Mouse (Mus musculus): ENCODE data around the gene Kcnk13. TPM values are rescaled to one million over a fixed set of nuclear protein-coding genes. Genes with fewer than 3 reads are reported as not detected.

Gene Kcnk13
- polyA plus RNA-seq, 1 experiment from 2014 or later: 0.66 TPM

DNA sequence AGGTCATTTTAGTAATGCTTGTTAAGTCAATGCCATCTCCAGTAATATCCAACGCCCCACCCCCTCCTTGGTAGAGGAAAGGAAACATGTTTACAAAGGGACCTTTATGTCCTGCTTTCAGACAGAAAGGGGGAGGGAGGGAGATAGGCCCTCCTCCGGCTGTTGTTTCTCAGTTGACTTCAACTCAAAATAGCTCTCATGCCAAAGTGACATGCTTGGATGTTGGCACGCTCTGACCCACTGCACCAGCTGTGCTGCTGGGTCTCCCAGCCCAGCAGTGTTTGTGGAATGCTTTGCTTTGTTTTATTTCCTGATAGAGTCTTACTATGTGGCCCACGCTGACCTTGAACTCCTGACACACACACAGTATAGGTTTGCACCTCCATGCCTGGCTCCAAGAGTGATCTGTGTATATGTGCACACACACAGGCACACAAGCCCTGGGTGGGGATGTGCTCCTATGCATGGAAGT lies 108.9 kb downstream of the Kcnk13 start:
- no peak overlapping the region for H3K9ac ChIP-seq (ENCODE audit: low read length)
- DNase-seq (ENCODE audit: low spot score) (peak; percentile 25), ATAC-seq (ENCODE audit: insufficient read depth, low FRiP score, low TSS enrichment) (no peak)
- no peaks in the 10 kb centered on the region for H3K27me3 ChIP-seq (ENCODE audit: control insufficient read depth, insufficient read depth, low read length)
- WGBS: 71% methylated on average over 4 of the region's 4 CpGs
- no peaks in the 10 kb centered on the region for H3K9me3 ChIP-seq (ENCODE audit: control insufficient read depth, low read length)
- H3K27ac ChIP-seq (ENCODE audit: low read depth, low read length): no peak overlapping the region
- H3K4me2 ChIP-seq (ENCODE audit: low read depth): no peak overlapping the region
- no peaks in the 10 kb centered on the region for H3K4me1 ChIP-seq (ENCODE audit: control insufficient read depth, insufficient read depth, low read length)
- H3K4me3 ChIP-seq (ENCODE audit: low read depth, low read length): no peak overlapping the region
- no peaks in the 10 kb centered on the region for H3K36me3 ChIP-seq (ENCODE audit: control insufficient read depth, insufficient read depth, low read length)

DNA sequence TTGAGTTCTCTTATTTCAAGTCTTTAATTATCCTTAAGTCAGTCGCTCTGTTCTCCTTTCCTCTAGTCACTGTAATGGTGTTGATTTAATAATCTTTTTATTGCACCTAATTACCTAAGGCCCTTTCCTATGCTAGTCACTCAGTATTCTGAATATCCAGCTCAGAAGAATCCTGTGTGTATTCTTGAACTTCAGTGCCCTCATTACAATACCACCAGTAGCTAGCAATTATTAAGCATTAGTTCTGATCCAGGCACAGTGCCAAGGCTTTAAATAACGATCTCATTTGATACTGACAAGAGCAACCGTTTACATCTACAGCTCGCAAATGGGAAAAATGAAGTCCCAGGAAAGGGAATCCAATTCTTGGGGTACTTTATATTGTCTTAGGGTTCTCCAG lies 111.4 kb downstream of the Kcnk13 start:
- WGBS: 85% methylated on average over 4 of the region's 4 CpGs
- Histone ChIP-seq H3K9ac (ENCODE audit: low read length) (no peak overlapping the region), H3K4me2 (ENCODE audit: low read depth) (no peak overlapping the region), H3K4me3 (ENCODE audit: low read depth, low read length) (no peak overlapping the region), H3K27ac (ENCODE audit: low read depth, low read length) (no peak overlapping the region), H3K4me1 (ENCODE audit: control insufficient read depth, insufficient read depth, low read length) (no peaks in the 10 kb centered on the region), H3K9me3 (ENCODE audit: control insufficient read depth, low read length) (no peaks in the 10 kb centered on the region), H3K27me3 (ENCODE audit: control insufficient read depth, insufficient read depth, low read length) (no peaks in the 10 kb centered on the region), H3K36me3 (ENCODE audit: control insufficient read depth, insufficient read depth, low read length) (no peaks in the 10 kb centered on the region)
- no peak for DNase-seq (ENCODE audit: low spot score)
- ATAC-seq (ENCODE audit: insufficient read depth, low FRiP score, low TSS enrichment): no peak

DNA sequence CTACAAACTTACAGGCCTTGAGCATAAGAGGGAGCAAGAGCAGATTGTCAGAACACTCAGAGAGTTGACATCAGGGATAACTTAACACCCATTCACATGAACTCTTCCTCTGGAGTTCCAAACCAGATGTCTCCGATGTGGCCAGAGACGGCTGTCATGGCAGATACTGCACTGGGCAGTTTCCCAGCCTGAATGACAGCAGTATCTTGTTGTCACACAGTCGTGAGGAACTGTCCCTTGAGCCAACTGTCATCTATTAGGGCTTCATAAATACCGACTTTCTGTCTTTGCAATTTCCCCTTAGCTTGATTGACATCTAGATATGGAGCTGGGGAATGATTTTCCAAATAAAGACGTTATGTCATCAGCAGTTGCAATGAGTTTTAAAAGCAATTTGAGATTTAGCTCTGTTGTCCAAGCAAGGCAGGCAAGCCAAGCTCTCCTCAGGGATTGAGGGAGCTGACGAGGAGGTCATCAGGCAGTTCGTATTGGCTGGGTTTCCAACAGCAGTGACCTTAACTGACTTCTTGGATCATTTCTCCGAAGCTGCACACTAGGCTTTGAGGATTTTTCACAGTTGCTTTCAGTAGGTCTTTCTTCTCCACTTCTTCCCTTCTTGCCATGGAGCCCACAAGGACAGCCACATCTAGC lies 115.5 kb downstream of the Kcnk13 start:
- no peak for DNase-seq (ENCODE audit: low spot score)
- Histone ChIP-seq H3K9ac (ENCODE audit: low read length) (no peak overlapping the region), H3K27me3 (ENCODE audit: control insufficient read depth, insufficient read depth, low read length) (no peaks in the 10 kb centered on the region), H3K4me1 (ENCODE audit: control insufficient read depth, insufficient read depth, low read length) (no peaks in the 10 kb centered on the region), H3K4me3 (ENCODE audit: low read depth, low read length) (no peak overlapping the region), H3K4me2 (ENCODE audit: low read depth) (no peak overlapping the region), H3K27ac (ENCODE audit: low read depth, low read length) (no peak overlapping the region), H3K36me3 (ENCODE audit: control insufficient read depth, insufficient read depth, low read length) (no peaks in the 10 kb centered on the region), H3K9me3 (ENCODE audit: control insufficient read depth, low read length) (no peaks in the 10 kb centered on the region)
- no peak for ATAC-seq (ENCODE audit: insufficient read depth, low FRiP score, low TSS enrichment)
- WGBS: 81% methylated on average over 8 of the region's 8 CpGs

DNA sequence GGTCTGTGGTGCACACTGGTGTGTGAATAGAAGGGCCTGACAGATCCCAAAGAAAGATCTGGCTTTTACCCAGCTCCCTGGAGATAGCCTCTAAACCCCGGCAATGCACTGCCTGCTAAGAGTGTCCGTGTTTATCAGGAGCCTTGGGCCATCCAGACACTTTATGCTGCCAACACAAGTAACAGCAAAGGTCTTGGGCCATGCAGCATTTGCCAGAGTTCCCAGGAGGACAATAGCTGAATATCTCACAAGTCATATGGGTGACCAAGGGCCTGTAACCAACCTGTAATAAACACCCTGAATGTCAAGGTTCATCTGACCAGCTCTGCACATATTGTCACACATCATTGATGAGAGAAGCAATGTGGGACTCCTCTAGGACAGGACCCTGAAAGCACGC lies 123.7 kb downstream of the Kcnk13 start:
- H3K4me3 ChIP-seq (ENCODE audit: low read depth, low read length): no peak overlapping the region
- H3K4me1 ChIP-seq (ENCODE audit: control insufficient read depth, insufficient read depth, low read length): no peaks in the 10 kb centered on the region
- WGBS: 89% methylated on average over 3 of the region's 3 CpGs
- H3K9me3 ChIP-seq (ENCODE audit: control insufficient read depth, low read length): no peaks in the 10 kb centered on the region
- ATAC-seq (ENCODE audit: insufficient read depth, low FRiP score, low TSS enrichment) (no peak), DNase-seq (ENCODE audit: low spot score) (no peak)
- H3K36me3 ChIP-seq (ENCODE audit: control insufficient read depth, insufficient read depth, low read length): no peaks in the 10 kb centered on the region
- no peak overlapping the region for H3K4me2 ChIP-seq (ENCODE audit: low read depth)
- no peaks in the 10 kb centered on the region for H3K27me3 ChIP-seq (ENCODE audit: control insufficient read depth, insufficient read depth, low read length)
- H3K27ac ChIP-seq (ENCODE audit: low read depth, low read length): no peak overlapping the region
- no peak overlapping the region for H3K9ac ChIP-seq (ENCODE audit: low read length)

DNA sequence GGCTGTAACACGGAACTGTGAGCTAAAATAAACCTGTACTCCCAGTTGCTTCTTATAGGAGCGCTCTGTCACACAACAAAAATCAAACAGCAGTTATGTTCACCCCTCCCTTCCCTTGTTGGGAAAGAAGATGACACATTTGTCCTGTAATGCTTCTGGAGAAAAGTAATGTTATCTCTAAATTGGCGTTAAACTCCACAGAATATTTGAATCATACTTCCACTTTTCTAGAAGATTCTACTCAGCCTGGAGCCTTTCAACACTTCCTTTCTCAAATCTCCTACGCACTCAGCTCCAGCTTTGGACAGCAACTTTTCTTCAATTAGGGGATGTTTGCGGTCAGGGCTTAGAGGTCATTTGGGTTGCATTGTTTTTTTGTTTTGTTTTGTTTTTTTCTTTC lies 125.0 kb downstream of the Kcnk13 start:
- WGBS: 92% methylated on average over 5 of the region's 5 CpGs
- ATAC-seq (ENCODE audit: insufficient read depth, low FRiP score, low TSS enrichment) (no peak), DNase-seq (ENCODE audit: low spot score) (no peak)
- H3K9ac ChIP-seq (ENCODE audit: low read length): no peak overlapping the region
- H3K36me3 ChIP-seq (ENCODE audit: control insufficient read depth, insufficient read depth, low read length): no peaks in the 10 kb centered on the region
- no peak overlapping the region for H3K4me3 ChIP-seq (ENCODE audit: low read depth, low read length)
- H3K27ac ChIP-seq (ENCODE audit: low read depth, low read length): no peak overlapping the region
- H3K27me3 ChIP-seq (ENCODE audit: control insufficient read depth, insufficient read depth, low read length): no peaks in the 10 kb centered on the region
- no peaks in the 10 kb centered on the region for H3K4me1 ChIP-seq (ENCODE audit: control insufficient read depth, insufficient read depth, low read length)
- no peaks in the 10 kb centered on the region for H3K9me3 ChIP-seq (ENCODE audit: control insufficient read depth, low read length)
- H3K4me2 ChIP-seq (ENCODE audit: low read depth): no peak overlapping the region

DNA sequence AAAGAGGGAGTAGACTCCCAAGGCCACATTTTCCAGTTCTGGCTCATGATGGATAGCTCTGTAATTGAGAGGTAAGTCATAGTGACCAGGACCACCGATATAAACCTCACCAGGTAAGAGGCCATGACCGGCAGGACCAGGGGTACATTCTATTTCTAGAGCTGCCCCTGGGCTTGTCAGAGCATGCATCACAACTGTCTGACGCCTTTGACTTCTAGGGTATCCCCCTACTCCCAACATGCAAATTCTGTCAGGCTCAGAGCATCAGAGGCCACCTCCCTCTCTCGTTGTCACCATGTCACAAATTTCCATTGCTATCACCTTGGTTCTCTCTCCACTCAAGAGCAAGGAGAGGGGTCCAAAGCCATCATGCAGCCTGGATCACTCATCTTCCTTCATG lies 126.5 kb downstream of the Kcnk13 start:
- H3K4me3 ChIP-seq (ENCODE audit: low read depth, low read length): no peak overlapping the region
- no peaks in the 10 kb centered on the region for H3K4me1 ChIP-seq (ENCODE audit: control insufficient read depth, insufficient read depth, low read length)
- no peak overlapping the region for H3K4me2 ChIP-seq (ENCODE audit: low read depth)
- H3K27ac ChIP-seq (ENCODE audit: low read depth, low read length): no peak overlapping the region
- DNase-seq (ENCODE audit: low spot score) (no peak), ATAC-seq (ENCODE audit: insufficient read depth, low FRiP score, low TSS enrichment) (no peak)
- 89% methylated on average over 4 of the region's 4 CpGs for WGBS
- H3K9ac ChIP-seq (ENCODE audit: low read length): no peak overlapping the region
- no peaks in the 10 kb centered on the region for H3K9me3 ChIP-seq (ENCODE audit: control insufficient read depth, low read length)
- no peaks in the 10 kb centered on the region for H3K36me3 ChIP-seq (ENCODE audit: control insufficient read depth, insufficient read depth, low read length)
- H3K27me3 ChIP-seq (ENCODE audit: control insufficient read depth, insufficient read depth, low read length): no peaks in the 10 kb centered on the region

DNA sequence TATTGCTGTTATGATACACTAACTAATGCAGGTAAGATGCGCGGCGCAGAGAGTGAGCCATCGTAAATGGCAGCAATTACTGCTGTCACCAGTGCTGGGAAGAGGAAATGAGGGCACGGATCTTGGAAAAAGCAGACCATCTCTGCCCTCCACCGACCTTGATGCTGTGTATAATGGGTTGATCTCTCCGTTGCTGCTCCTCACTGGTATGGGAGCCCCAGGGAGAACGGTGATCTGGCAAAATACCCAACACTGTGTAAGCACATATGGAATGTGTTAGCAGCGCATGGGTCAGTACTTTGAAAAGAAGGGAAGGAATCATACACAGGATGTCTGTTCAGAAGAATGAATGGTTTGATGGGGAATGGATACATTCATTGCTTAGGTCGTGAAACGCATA lies 128.7 kb downstream of the Kcnk13 start:
- DNase-seq (ENCODE audit: low spot score): no peak
- no peak for ATAC-seq (ENCODE audit: insufficient read depth, low FRiP score, low TSS enrichment)
- H3K4me1 ChIP-seq (ENCODE audit: control insufficient read depth, insufficient read depth, low read length): no peaks in the 10 kb centered on the region
- H3K9ac ChIP-seq (ENCODE audit: low read length): no peak overlapping the region
- no peak overlapping the region for H3K27ac ChIP-seq (ENCODE audit: low read depth, low read length)
- H3K9me3 ChIP-seq (ENCODE audit: control insufficient read depth, low read length): no peaks in the 10 kb centered on the region
- H3K27me3 ChIP-seq (ENCODE audit: control insufficient read depth, insufficient read depth, low read length): no peaks in the 10 kb centered on the region
- no peaks in the 10 kb centered on the region for H3K36me3 ChIP-seq (ENCODE audit: control insufficient read depth, insufficient read depth, low read length)
- H3K4me2 ChIP-seq (ENCODE audit: low read depth): no peak overlapping the region
- no peak overlapping the region for H3K4me3 ChIP-seq (ENCODE audit: low read depth, low read length)
- 79% methylated on average over 11 of the region's 11 CpGs for WGBS

DNA sequence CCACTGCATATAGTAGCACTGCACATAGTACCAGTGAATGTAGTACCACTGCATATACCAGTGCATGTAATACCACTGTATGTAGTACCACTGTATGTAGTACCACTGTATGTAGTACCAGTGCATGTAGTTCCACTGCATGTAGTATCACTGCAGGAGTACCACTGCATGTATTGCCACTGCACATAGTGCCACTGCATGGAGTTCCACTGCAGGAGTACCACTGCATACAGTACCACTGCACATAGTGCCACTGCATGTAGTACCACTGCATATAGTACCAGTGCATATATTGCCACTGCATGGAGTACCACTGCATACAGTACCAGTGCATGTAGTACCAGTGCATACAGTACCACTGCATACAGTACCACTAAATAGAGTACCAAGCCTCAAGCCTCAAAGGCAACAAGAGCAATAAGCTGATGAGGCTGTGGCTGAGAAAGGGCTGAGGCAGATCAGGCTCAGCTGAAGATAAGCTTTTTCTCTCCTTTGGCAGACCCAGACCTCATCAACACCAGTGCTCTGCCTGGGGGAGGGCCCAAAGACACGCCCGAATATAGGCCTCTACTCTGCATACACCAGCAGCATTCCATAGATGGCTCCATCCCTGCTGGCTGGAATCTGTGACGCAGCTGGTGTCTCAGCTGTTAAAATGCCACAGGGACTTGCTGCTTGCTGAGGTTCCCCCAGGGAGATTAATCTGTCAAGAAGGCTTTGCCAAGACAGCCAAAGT lies 135.8 kb downstream of the Kcnk13 start:
- DNase-seq (ENCODE audit: low spot score): no peak
- no peak overlapping the region for H3K27ac ChIP-seq (ENCODE audit: low read depth, low read length)
- no peak overlapping the region for H3K4me3 ChIP-seq (ENCODE audit: low read depth, low read length)
- no peak overlapping the region; the same call in 1 of the 2 replicates for H3K9ac ChIP-seq (ENCODE audit: low read length)
- no peaks in the 10 kb centered on the region for H3K36me3 ChIP-seq (ENCODE audit: control insufficient read depth, insufficient read depth, low read length)
- H3K9me3 ChIP-seq (ENCODE audit: control insufficient read depth, low read length): no peaks in the 10 kb centered on the region
- WGBS: 70% methylated on average over 3 of the region's 3 CpGs
- no peaks in the 10 kb centered on the region for H3K4me1 ChIP-seq (ENCODE audit: control insufficient read depth, insufficient read depth, low read length)
- no peak overlapping the region for H3K4me2 ChIP-seq (ENCODE audit: low read depth)
- no peaks in the 10 kb centered on the region for H3K27me3 ChIP-seq (ENCODE audit: control insufficient read depth, insufficient read depth, low read length)
- ATAC-seq (ENCODE audit: insufficient read depth, low FRiP score, low TSS enrichment): no peak

DNA sequence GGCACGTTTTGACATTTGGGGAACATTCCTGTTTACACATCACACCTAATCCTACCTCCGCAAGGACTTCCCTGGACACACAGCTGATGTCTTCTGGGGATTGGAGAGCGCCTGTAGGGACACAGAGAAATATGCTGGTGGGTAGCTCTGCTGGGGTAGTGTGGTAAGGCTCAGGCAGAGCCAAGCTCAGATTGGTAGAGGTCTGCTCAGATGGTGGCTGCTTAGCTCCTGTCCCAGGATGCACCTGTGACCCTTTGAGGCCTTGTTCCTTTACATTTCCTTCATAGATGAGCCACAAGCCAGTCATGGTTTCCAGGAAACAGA lies 136.4 kb downstream of the Kcnk13 start:
- H3K36me3 ChIP-seq (ENCODE audit: control insufficient read depth, insufficient read depth, low read length): no peaks in the 10 kb centered on the region
- H3K4me1 ChIP-seq (ENCODE audit: control insufficient read depth, insufficient read depth, low read length): no peaks in the 10 kb centered on the region
- H3K4me3 ChIP-seq (ENCODE audit: low read depth, low read length): no peak overlapping the region
- no peak overlapping the region for H3K4me2 ChIP-seq (ENCODE audit: low read depth)
- H3K27ac ChIP-seq (ENCODE audit: low read depth, low read length): no peak overlapping the region
- no peaks in the 10 kb centered on the region for H3K27me3 ChIP-seq (ENCODE audit: control insufficient read depth, insufficient read depth, low read length)
- WGBS: 72% methylated on average over 3 of the region's 3 CpGs
- ATAC-seq (ENCODE audit: insufficient read depth, low FRiP score, low TSS enrichment): no peak
- DNase-seq (ENCODE audit: low spot score): peak; percentile 22
- no peak overlapping the region for H3K9ac ChIP-seq (ENCODE audit: low read length)
- H3K9me3 ChIP-seq (ENCODE audit: control insufficient read depth, low read length): no peaks in the 10 kb centered on the region
